19 mouse cellular contexts compared by ENCODE assay signal in the genomic region with DNA sequence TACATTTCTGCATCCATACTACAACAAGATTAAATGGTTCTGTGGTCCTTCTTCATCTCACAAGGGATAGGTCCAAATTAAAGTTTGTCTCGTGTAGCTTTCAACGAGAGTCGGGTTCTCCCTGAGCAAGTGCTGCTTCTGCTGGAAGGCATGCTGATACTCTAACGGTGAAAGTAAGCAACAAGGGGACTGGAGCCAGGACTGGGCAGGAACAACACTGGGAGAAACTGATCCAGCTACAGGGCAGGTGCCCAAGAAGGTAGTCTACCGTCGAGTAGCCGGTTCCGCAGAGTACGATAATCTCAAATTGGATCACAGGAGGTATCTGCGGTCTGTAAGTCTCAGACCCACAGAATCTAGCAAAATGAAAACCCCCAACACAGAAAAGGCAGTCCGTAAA.
"Had no signal": no experiment of that assay in that cellular context is flagged by ENCODE, and none has a peak within 500 bp of the region (broad histone marks: within the 10 kb centered on the region; RNA-seq: fewer than 3 reads in every experiment).

No protein-coding gene starts in this region.

- H3K4me3 ChIP-seq: limb, embryonic 12.5 days; limb, embryonic 15.5 days; liver, embryonic 13.5 days; midbrain, embryonic 12.5 days; midbrain, embryonic 15.5 days; myocyte had no signal

- H3K27ac ChIP-seq: limb, embryonic 12.5 days; limb, embryonic 15.5 days; liver, embryonic 13.5 days; midbrain, embryonic 12.5 days; midbrain, embryonic 15.5 days had no signal

- H3K4me1 ChIP-seq: limb, embryonic 12.5 days; limb, embryonic 15.5 days; midbrain, embryonic 12.5 days; midbrain, embryonic 15.5 days had no signal

- H3K9me3 ChIP-seq: limb, embryonic 15.5 days; liver, embryonic 13.5 days had no signal

- H3K4me2 ChIP-seq: limb, embryonic 12.5 days; limb, embryonic 15.5 days; liver, embryonic 13.5 days; midbrain, embryonic 12.5 days; midbrain, embryonic 15.5 days had no signal

- H3K9ac ChIP-seq: limb, embryonic 12.5 days; limb, embryonic 15.5 days; liver, embryonic 13.5 days; midbrain, embryonic 12.5 days; midbrain, embryonic 15.5 days had no signal

- H3K27me3 ChIP-seq: limb, embryonic 12.5 days; limb, embryonic 15.5 days; liver, embryonic 13.5 days; midbrain, embryonic 12.5 days; midbrain, embryonic 15.5 days had no signal

- H3K36me3 ChIP-seq: limb, embryonic 12.5 days; limb, embryonic 15.5 days; liver, embryonic 13.5 days; midbrain, embryonic 12.5 days; midbrain, embryonic 15.5 days had no signal

- DNase-seq: kidney, adult 18-20 months; kidney, adult 9 months; kidney, postnatal 14 days; kidney, postnatal 4 days; left cerebral cortex, postnatal 4 days; liver, embryonic 13.5 days; lung, adult 2 months; lung, postnatal 14 days; lung, postnatal 4 days; right cerebral cortex, adult 18-20 months; right cerebral cortex, postnatal 14 days; right cerebral cortex, postnatal 4 days; thymus, adult 18-20 months; thymus, postnatal 36 days had no signal
